Mouse (Mus musculus): ENCODE results near the gene C130050O18Rik.

- no peak for TF ChIP-seq CTCF (IDR thresholded peaks at IDR 0.05; ENCODE audit: extremely low read depth, insufficient read depth, insufficient read length, insufficient replicate concordance)
- TF ChIP-seq POLR2A (IDR thresholded peaks at IDR 0.05; ENCODE audit: low read depth, low read length), result no peak
Measured at GRCm38 (mm10) chr5:139448025-139448424, 42.9 kb downstream of the C130050O18Rik start.
